Mouse (Mus musculus) telencephalon, adult 2 months (tissue): Measurements from ENCODE around the gene Idua.
"Not testable (repeated sequence)": the region's sequence is repeated elsewhere in the genome, so short reads cannot be mapped to it uniquely, and the experiment has no call there.

Source experiments
- DNase-seq: peaks from one replicate; pipeline ENCODE4 v3.0.0-alpha.2; 2011; ENCODE audit warnings: low read depth, low spot score

Gene Idua

GRCm38 (mm10) chr5:108659698-108660631, at the start of gene Idua:
Idua (plus strand) TSS chr5:108660331.
- DNase-seq, result no peak

GRCm38 (mm10) chr5:108610426-108610825, 49.7 kb upstream of the Idua start:
- no peak for DNase-seq

- peak; percentile 42 for DNase-seq
Observed at GRCm38 (mm10) chr5:108621870-108622269, 38.3 kb upstream of the Idua start.

- DNase-seq, result no peak
Observed at GRCm38 (mm10) chr5:108626050-108626660, 34.0 kb upstream of the Idua start.

- no peak for DNase-seq
Observed at GRCm38 (mm10) chr5:108628891-108629633, 31.1 kb upstream of the Idua start.

- DNase-seq, result peak; percentile 93
Observed at GRCm38 (mm10) chr5:108629634-108630483, 30.3 kb upstream of the Idua start, which contains the start of the genes Gak and Tmem175. Gak (minus strand) TSS chr5:108629755. Tmem175 (plus strand) TSS chr5:108629770.

- DNase-seq, result no peak
Observed at GRCm38 (mm10) chr5:108633676-108634075, 26.5 kb upstream of the Idua start.

- DNase-seq, result not testable (repeated sequence)
Observed at GRCm38 (mm10) chr5:108634088-108634487, 26.0 kb upstream of the Idua start.

- DNase-seq, result no peak
Observed at GRCm38 (mm10) chr5:108636172-108636571, 24.0 kb upstream of the Idua start.

- no peak for DNase-seq
Observed at GRCm38 (mm10) chr5:108643674-108644073, 16.5 kb upstream of the Idua start.

DNA sequence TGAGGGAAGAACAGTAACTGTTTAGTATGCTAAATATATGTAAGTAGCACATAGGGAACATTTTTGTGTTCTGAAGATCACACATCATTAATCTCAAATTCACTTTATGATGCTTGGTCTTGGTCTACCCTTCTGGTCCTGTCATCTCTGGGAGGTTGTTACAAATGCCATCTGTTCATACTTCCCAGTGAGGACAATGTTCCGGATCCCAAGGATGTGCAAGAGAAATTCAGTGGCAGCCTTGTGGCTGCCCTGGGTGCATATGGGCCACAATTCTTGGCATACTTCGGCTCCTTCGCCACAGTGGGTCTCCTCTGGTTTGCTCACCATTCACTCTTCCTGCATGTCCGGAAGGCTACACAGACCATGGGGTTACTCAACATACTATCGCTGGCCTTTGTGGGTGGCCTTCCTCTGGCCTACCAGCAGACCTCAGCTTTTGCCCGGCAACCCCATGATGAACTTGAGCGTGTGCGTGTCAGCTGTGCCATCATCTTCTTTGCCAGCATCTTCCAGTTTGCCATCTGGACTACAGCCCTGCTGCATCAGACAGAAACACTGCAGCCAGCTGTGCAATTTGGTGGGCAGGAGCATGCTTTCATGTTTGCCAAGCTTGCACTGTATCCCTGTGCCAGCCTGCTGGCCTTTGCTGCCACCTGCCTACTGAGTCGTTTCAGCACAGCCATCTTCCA, 14.3 kb upstream of the Idua start:
- DNase-seq, result no peak

DNA sequence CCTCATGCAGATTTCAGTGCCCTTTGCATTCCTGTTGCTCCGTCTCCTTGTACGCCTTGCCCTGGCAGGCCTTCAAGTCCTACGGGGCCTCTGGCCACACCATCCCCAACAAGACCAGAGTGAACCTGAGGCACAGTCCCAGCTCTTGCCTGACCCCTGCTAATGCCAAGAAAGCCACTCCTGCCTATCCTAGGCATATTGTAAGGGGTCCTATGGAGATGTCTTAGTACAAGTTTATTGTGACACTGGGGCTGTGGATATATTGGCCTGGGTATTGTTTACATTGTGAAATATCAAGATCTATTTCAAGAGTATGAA, 13.8 kb upstream of the Idua start:
- no peak for DNase-seq

GRCm38 (mm10) chr5:108647311-108647710, 12.8 kb upstream of the Idua start:
- no peak for DNase-seq

DNA sequence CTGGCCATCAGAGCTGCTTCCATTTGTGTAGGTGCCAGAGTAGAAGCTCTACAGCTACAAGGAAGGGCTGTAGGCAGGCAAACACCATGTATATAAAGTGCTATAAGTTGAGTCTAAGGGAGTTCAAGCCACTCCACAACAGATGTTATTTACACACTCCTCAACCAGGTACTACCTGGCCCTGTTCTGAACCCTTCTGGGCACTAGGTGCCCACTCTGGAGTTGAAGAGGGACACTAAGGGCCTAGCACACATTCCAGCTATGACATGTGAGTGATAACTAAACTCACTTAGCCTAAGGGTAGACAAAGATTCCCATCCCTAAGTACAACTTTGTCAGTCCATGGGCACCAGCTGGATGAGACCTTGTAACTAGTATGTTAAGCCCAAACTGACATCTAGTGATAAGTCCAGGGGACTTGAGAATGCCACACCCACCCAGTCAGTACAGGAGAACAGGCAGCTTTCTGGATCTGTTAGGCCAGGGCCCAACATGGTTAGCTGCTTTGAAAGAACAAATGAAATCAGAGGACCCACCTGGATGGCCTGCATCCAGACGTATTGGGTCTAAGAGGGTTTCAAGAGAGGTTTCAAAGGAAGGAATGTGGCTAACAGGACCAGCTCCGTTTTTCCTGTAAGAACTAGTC, 12.2 kb upstream of the Idua start:
- DNase-seq, result no peak

GRCm38 (mm10) chr5:108648937-108649576, 11.1 kb upstream of the Idua start:
- DNase-seq, result no peak

DNA sequence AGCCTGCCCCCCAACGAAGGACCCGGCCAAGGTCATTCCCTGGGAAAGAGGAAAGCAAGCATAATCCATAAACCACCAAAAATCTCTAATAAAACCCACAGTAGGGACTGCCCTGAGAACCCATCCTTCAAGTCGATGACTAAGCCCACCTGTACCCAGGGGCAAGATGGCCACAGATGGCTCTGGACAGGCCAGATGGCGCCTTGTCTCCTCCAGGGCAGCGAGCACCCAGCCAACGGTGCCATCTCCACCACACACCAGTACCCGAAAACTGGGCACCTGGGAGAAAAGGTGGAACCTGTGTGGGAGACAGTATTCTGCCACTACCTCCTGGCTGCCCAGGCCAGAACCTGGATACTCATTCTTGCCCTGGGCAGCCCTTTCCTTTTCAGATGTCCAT, 9.8 kb upstream of the Idua start:
- DNase-seq, result no peak

DNA sequence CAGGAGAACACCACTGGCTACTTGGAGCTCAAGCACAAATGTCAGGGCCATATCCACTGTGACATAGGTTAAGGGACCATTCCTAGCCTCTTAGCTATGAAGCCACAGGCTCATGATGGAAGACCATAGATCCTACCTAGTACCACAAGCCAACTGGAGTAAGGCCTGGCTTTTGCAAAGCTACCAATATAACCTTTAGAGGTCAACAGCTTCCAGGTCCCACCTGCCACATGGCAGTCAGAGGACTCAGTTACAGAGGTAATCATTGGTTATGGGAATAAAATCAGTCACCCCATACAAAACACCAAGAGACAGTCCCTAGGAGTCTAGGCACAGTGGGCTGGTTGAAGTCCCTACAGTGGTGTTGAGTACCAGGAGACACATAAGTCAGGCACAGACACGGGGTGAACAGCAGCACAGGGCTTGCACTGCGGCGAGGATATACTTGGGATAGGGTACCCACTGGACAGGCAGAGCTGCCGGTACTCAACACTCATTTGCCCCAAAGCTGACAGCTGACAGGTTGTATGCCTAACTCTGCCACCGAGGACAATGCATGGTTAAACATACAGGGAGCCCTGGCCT, 8.9 kb upstream of the Idua start:
- DNase-seq, result no peak

DNA sequence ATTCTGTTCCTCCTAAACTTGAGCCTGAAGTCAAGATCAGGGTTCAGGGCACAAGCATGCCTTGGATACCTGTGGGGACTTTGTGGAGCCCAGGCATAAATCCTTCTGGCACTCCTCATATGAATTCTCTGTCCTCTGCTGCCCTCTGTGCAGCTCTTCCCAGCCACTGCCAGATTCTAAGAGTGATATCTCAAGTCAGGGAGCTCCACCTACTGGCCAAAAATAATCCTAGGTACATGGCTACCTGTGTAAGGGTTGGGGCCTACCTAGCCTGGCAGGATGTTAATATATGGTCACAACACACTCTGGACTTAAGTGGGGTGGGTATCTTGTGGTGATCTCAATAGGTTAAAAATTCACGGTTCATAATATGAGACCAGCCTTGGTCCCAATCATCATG, 8.3 kb upstream of the Idua start:
- DNase-seq, result no peak

- DNase-seq, result no peak
Observed at GRCm38 (mm10) chr5:108653341-108653740, 6.8 kb upstream of the Idua start.
